Mouse (Mus musculus): ENCODE results near the gene Cd93. TPM values are rescaled to one million over a fixed set of nuclear protein-coding genes. Genes with fewer than 3 reads are reported as not detected.
A peak's percentile ranks its signal among the peaks of the same experiment; 100 is the strongest.

Cd93 gene
- polyA plus RNA-seq, 1 experiment from 2014 or later: 10.3 TPM

DNA sequence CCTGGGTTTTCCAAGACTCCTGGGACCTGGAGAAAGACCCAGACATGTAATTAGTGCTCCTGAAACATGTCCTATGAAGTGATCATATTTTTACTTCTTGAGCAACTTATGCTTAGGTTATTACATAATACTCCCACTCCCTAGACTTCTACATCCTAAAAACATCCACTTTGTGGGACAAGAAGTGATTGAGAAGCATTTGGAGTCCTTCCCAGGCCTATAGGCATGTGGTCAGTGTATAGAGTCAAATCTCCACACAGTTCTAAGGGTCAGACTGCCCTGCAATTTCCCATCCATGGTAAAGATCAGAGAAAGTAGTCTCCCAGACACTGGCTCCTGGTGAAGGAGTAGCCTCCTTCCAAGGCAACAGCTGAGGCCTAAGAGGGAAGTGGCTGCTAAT lies 12.0 kb upstream of the Cd93 start:
- H3K9ac ChIP-seq: no peak overlapping the region
- no peak overlapping the region for H3K4me2 ChIP-seq (replicated peaks)
- no peaks in the 10 kb centered on the region for H3K4me1 ChIP-seq (replicated peaks)
- no peaks in the 10 kb centered on the region for H3K9me3 ChIP-seq
- no peaks in the 10 kb centered on the region for H3K36me3 ChIP-seq
- H3K27me3 ChIP-seq (replicated peaks): no peaks in the 10 kb centered on the region
- no peak overlapping the region for H3K4me3 ChIP-seq (replicated peaks)
- no peak for ATAC-seq
- no peak overlapping the region for H3K27ac ChIP-seq

DNA sequence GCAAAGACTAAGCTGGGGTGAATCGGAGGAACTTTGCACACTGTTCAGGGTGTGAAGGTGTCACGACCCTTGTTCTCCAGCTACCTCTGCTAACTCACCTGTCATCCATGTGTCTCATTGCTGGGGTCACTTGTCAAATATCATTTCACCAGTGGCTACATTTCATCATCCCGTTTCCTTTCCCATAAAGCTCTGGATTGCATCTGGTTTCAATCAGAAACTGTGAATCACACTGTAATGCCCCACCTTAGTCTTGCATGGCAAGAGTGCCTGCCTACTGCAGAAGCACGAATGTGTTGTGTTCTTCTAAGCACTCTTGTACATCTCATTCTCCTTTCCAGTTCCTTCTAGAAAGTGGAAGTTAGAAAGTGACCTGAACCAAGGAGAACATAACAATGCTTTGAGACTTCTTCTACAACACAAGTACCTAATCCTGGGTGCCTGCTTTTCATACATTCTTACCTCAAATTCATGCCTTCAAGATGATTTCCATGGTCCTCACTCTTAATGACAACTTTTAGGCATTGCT lies 10.7 kb upstream of the Cd93 start:
- Histone ChIP-seq H3K36me3 (no peaks in the 10 kb centered on the region), H3K9me3 (no peaks in the 10 kb centered on the region), H3K4me3 (replicated peaks) (no peak overlapping the region), H3K4me2 (replicated peaks) (no peak overlapping the region), H3K4me1 (replicated peaks) (no peaks in the 10 kb centered on the region), H3K9ac (no peak overlapping the region), H3K27ac (no peak overlapping the region), H3K27me3 (replicated peaks) (no peaks in the 10 kb centered on the region)
- 83% methylated on average over 4 of the region's 4 CpGs for WGBS
- no peak for ATAC-seq

GRCm38 (mm10) chr2:148453061-148453460 lies 9.7 kb upstream of the Cd93 start:
- H3K9me3 ChIP-seq: no peaks in the 10 kb centered on the region
- no peak for ATAC-seq
- H3K4me1 ChIP-seq (replicated peaks): no peaks in the 10 kb centered on the region
- H3K4me3 ChIP-seq (replicated peaks): no peak overlapping the region
- no peak overlapping the region for H3K9ac ChIP-seq
- H3K27me3 ChIP-seq (replicated peaks): no peaks in the 10 kb centered on the region
- H3K4me2 ChIP-seq (replicated peaks): no peak overlapping the region
- H3K27ac ChIP-seq: no peak overlapping the region
- 90% methylated on average over 3 of the region's 3 CpGs for WGBS
- no peaks in the 10 kb centered on the region for H3K36me3 ChIP-seq

DNA sequence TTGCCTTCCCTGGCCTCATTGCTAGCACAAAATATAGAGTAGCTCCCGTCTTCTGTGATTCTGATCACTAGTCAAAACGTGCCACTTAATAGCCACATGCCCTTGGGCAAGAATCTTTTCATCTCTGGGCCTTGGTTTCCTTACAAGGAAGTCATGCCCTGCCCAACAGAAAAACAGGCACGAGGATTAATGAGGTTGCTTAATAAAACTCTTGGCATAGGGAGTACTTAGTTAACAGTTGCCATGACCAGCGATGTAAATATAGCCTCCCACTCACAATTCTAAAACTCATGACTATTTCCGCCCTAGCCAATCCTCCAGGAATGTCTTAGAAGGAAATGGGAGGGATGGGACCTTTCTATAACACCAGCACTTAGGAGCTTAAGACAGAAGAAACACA lies 8.1 kb upstream of the Cd93 start:
- no peak overlapping the region for H3K27ac ChIP-seq
- 75% methylated on average over 5 of the region's 5 CpGs for WGBS

DNA sequence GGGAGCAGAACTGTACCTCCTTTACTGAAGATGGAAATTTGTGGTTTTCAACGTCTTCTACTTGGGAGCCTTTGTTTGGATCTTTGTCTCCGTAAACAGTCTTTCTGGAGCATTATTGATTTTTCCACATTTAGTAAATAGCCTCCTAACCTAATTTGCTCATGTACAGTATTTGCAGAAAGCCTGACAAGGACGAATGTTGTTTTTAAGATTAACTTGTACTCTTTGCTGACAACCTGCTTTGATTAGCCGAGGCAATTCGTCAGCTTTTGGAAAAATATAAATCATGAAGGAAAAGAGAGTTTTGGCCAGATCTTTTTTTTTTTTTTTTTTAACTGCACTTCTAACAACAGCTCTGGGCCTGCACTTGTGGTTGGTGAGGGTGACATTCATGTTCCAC lies 7.3 kb upstream of the Cd93 start:
- H3K9me3 ChIP-seq: no peaks in the 10 kb centered on the region
- no peak for ATAC-seq
- H3K4me2 ChIP-seq (replicated peaks): no peak overlapping the region
- no peak overlapping the region for H3K4me3 ChIP-seq (replicated peaks)
- H3K27me3 ChIP-seq (replicated peaks): no peaks in the 10 kb centered on the region
- H3K9ac ChIP-seq: no peak overlapping the region
- H3K27ac ChIP-seq: no peak overlapping the region
- 61% methylated on average over 5 of the region's 5 CpGs for WGBS
- no peaks in the 10 kb centered on the region for H3K36me3 ChIP-seq
- no peaks in the 10 kb centered on the region for H3K4me1 ChIP-seq (replicated peaks)

More for the DNA sequence above, 8.1 kb upstream of the Cd93 start:
- no peak for ATAC-seq
- Histone ChIP-seq H3K27me3 (replicated peaks) (no peaks in the 10 kb centered on the region), H3K4me3 (replicated peaks) (no peak overlapping the region), H3K36me3 (no peaks in the 10 kb centered on the region), H3K4me1 (replicated peaks) (no peaks in the 10 kb centered on the region), H3K4me2 (replicated peaks) (no peak overlapping the region), H3K9ac (no peak overlapping the region), H3K9me3 (no peaks in the 10 kb centered on the region)

GRCm38 (mm10) chr2:148449659-148450058 lies 6.3 kb upstream of the Cd93 start:
- WGBS: 92% methylated on average over 1 of the region's 1 CpGs
- Histone ChIP-seq H3K4me3 (replicated peaks) (no peak overlapping the region), H3K4me1 (replicated peaks) (no peaks in the 10 kb centered on the region), H3K4me2 (replicated peaks) (no peak overlapping the region), H3K27ac (no peak overlapping the region), H3K9me3 (no peaks in the 10 kb centered on the region), H3K36me3 (no peaks in the 10 kb centered on the region), H3K27me3 (replicated peaks) (no peaks in the 10 kb centered on the region), H3K9ac (no peak overlapping the region)
- no peak for ATAC-seq

DNA sequence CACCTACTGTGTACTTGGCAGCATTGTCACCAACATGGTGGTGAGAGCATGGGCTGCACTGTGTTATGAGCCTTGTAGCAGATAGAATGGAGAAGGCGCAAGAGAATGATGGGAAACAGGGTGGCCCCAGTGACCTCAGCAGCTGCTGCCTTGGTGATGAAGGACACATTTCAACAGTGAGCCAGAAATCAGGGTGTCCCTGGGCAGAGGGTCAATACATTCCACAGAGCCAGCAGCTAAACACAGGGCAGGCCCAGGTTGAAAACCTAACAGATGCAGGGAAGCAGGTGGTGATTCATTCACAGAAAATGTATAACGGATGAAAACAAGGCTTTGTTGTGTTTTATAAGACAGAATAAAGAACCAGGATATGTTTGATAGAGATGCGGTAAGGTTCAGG lies 3.1 kb upstream of the Cd93 start:
- Histone ChIP-seq H3K4me3 (replicated peaks) (no peak overlapping the region), H3K9me3 (no peaks in the 10 kb centered on the region), H3K9ac (no peak overlapping the region), H3K27me3 (replicated peaks) (no peaks in the 10 kb centered on the region), H3K27ac (no peak overlapping the region), H3K4me1 (replicated peaks) (no peaks in the 10 kb centered on the region), H3K36me3 (no peaks in the 10 kb centered on the region), H3K4me2 (replicated peaks) (no peak overlapping the region)
- WGBS: 73% methylated on average over 3 of the region's 3 CpGs
- no peak for ATAC-seq

DNA sequence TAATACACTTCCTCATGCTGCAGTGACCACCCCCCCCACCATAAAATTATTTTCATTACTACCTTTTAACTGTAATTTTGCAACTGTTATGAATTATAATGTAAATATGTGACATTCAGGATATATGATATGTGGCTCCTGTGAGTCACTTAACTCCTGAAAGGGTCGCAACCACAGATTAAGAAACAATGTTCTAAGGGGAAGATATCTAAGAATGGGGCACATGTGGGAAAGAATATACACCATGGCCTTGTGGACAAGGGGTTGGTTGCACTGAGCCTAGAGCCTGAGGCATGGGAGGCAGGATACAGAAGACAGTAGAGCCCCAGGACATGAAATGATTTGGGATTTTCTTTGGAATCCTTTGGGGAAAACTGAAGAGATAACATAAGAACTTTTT lies 2.3 kb upstream of the Cd93 start:
- ATAC-seq: no peak
- H3K27me3 ChIP-seq (replicated peaks): no peaks in the 10 kb centered on the region
- no peak overlapping the region for H3K9ac ChIP-seq
- H3K4me1 ChIP-seq (replicated peaks): no peaks in the 10 kb centered on the region
- no peak overlapping the region for H3K4me2 ChIP-seq (replicated peaks)
- no peaks in the 10 kb centered on the region for H3K9me3 ChIP-seq
- 83% methylated on average over 1 of the region's 1 CpGs for WGBS
- H3K36me3 ChIP-seq: no peaks in the 10 kb centered on the region
- H3K4me3 ChIP-seq (replicated peaks): no peak overlapping the region
- H3K27ac ChIP-seq: no peak overlapping the region

DNA sequence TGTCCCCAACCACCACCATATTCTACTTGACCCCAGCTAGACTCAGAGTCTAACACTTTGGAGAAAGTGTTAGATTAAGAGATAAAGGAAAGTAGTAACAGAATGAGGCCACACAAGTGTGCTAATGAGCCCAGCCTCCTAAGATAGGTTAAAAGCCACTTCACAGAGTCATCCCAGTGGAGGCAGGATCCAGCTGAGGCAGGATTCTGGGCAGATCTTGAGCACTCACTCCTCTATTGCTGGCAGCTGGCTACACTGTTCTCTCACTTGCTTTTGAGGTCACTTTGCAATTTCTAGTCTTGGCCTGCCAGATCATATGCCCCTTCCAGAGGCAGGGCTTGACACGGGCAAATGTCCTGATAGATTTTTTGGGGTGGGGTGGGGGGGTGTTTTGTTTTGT lies 1.1 kb upstream of the Cd93 start:
- Histone ChIP-seq H3K9me3 (no peaks in the 10 kb centered on the region), H3K27me3 (replicated peaks) (no peaks in the 10 kb centered on the region), H3K4me2 (replicated peaks) (no peak overlapping the region), H3K36me3 (no peaks in the 10 kb centered on the region), H3K9ac (no peak overlapping the region), H3K27ac (no peak overlapping the region), H3K4me1 (replicated peaks) (no peaks in the 10 kb centered on the region), H3K4me3 (replicated peaks) (no peak overlapping the region)
- ATAC-seq: no peak
- 64% methylated on average over 1 of the region's 1 CpGs for WGBS

GRCm38 (mm10) chr2:148442710-148443109 lies 653 bp downstream of the Cd93 start:
- 83% methylated on average over 4 of the region's 4 CpGs for WGBS
- H3K4me2 ChIP-seq (replicated peaks): no peak overlapping the region
- no peak overlapping the region for H3K9ac ChIP-seq

DNA sequence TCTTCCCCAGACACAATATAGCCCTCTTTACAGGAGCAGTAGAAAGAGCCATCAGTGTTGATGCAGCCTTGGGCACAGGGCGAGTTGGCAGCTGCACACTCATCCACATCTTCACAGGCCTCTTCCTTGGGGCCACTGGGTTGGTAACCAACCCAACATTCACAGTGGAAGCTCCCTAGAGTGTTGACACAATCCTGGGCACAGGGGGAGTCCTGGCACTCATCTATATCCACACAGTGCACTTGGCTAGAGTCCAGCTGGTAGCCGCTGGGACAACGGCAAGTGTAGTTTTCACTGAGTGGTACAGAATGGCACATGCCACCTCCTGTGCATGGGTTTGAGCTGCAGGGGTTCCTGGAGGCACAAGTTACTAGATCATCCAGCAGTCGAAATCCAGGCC lies 1.2 kb downstream of the Cd93 start:
- no peak overlapping the region; the same call in 1 of the 2 replicates for H3K27ac ChIP-seq

More at GRCm38 (mm10) chr2:148442710-148443109, 653 bp downstream of the Cd93 start:
- no peaks in the 10 kb centered on the region for H3K9me3 ChIP-seq
- H3K4me1 ChIP-seq (replicated peaks): no peaks in the 10 kb centered on the region
- H3K27ac ChIP-seq: peak overlapping the region; percentile 62; the same call in 1 of the 2 replicates
- no peaks in the 10 kb centered on the region for H3K36me3 ChIP-seq
- peak overlapping the region; percentile 19 for H3K4me3 ChIP-seq (replicated peaks)
- ATAC-seq: no peak
- H3K27me3 ChIP-seq (replicated peaks): no peaks in the 10 kb centered on the region

GRCm38 (mm10) chr2:148441421-148441820 lies 1.9 kb downstream of the Cd93 start:
- Histone ChIP-seq H3K9ac (no peak overlapping the region), H3K36me3 (no peaks in the 10 kb centered on the region), H3K9me3 (no peaks in the 10 kb centered on the region), H3K27me3 (replicated peaks) (no peaks in the 10 kb centered on the region), H3K27ac (no peak overlapping the region), H3K4me3 (replicated peaks) (peak overlapping the region; percentile 13), H3K4me1 (replicated peaks) (no peaks in the 10 kb centered on the region), H3K4me2 (replicated peaks) (no peak overlapping the region)
- 74% methylated on average over 10 of the region's 10 CpGs for WGBS
- no peak for ATAC-seq

More for the DNA sequence above, 1.2 kb downstream of the Cd93 start:
- Histone ChIP-seq H3K9ac (no peak overlapping the region), H3K27me3 (replicated peaks) (no peaks in the 10 kb centered on the region), H3K4me3 (replicated peaks) (peak overlapping the region; percentile 19; the same call in 1 of the 2 replicates), H3K36me3 (no peaks in the 10 kb centered on the region), H3K4me1 (replicated peaks) (no peaks in the 10 kb centered on the region), H3K9me3 (no peaks in the 10 kb centered on the region), H3K4me2 (replicated peaks) (peak overlapping the region; percentile 15)
- WGBS: 86% methylated on average over 4 of the region's 4 CpGs
- no peak for ATAC-seq

GRCm38 (mm10) chr2:148439691-148440276 lies 3.6 kb downstream of the Cd93 start:
- no peaks in the 10 kb centered on the region for H3K4me1 ChIP-seq (replicated peaks)
- no peak for ATAC-seq
- H3K9ac ChIP-seq: no peak overlapping the region
- no peaks in the 10 kb centered on the region for H3K27me3 ChIP-seq (replicated peaks)
- no peak overlapping the region for H3K27ac ChIP-seq
- no peak overlapping the region for H3K4me2 ChIP-seq (replicated peaks)
- no peaks in the 10 kb centered on the region for H3K36me3 ChIP-seq
- no peak overlapping the region for H3K4me3 ChIP-seq (replicated peaks)
- H3K9me3 ChIP-seq: no peaks in the 10 kb centered on the region
- WGBS: 44% methylated on average over 3 of the region's 3 CpGs
